Mouse (Mus musculus): Measurements from ENCODE around the gene Dagla.

GRCm38 (mm10) chr19:10232327-10233017, 72.2 kb downstream of the Dagla start:
- TF ChIP-seq CTCF (IDR thresholded peaks at IDR 0.05; ENCODE audit: low read depth) (no peak), EP300 (IDR thresholded peaks at IDR 0.05; ENCODE audit: low read depth) (no peak)

All from heart, postnatal 0 days (tissue).